In the genomic region with DNA sequence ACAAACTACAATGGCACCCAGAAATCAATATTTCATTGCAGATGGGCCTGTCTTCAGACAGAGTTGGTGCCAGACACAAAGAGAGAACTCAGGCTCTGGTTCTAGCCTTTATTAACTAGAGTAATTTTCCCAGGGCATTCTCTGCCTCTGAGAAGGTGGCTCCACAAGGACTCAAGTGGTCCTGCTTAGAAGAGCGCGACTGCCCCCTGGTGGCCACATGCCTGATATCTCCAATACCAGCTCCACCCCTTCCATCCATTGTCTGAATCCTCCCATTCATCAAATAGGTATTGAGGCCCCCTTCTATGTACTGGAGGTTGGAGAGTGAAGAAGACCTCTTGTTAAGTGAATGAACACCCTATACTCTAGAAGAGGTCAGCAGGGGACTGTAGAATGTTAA, we compare ENCODE assay signal across 9 mouse cellular contexts.
DNase-seq lines count a peak whose midpoint lies in the region; ATAC-seq and TF ChIP-seq lines count a peak whose summit lies in the region.
"Had no signal": no experiment of that assay in that cellular context is flagged by ENCODE, and none has a peak within 500 bp of the region (broad histone marks: within the 10 kb centered on the region; RNA-seq: fewer than 3 reads in every experiment).

No protein-coding gene starts in this region.

- H3K4me3 ChIP-seq in embryonic facial prominence, embryonic 11.5 days (ENCODE audit: low read depth, low read length): no peak overlapping the region
- H3K4me3 ChIP-seq in heart, postnatal 0 days (ENCODE audit: low read depth, low read length): no peak overlapping the region
- no peak overlapping the region for H3K4me3 ChIP-seq in liver, embryonic 14.5 days (ENCODE audit: insufficient read depth in 1 of 2, low read depth in 2 of 2, low read length in 2 of 2)
- no peak overlapping the region for H3K4me3 ChIP-seq in neural tube, embryonic 15.5 days (replicated peaks)
- H3K4me3 ChIP-seq: erythroblast, embryonic 14.5 days had no signal

- no peak overlapping the region for H3K27ac ChIP-seq in embryonic facial prominence, embryonic 11.5 days (replicated peaks; ENCODE audit: low read depth, low read length)
- no peak overlapping the region for H3K27ac ChIP-seq in heart, postnatal 0 days (ENCODE audit: low read depth)
- no peak overlapping the region for H3K27ac ChIP-seq in liver, embryonic 14.5 days
- no peak overlapping the region for H3K27ac ChIP-seq in neural tube, embryonic 15.5 days (replicated peaks)

- H3K27me3 ChIP-seq in embryonic facial prominence, embryonic 11.5 days (ENCODE audit: control insufficient read depth, insufficient read depth, low read length): no peaks in the 10 kb centered on the region
- H3K27me3 ChIP-seq in heart, postnatal 0 days (ENCODE audit: control insufficient read depth, insufficient read depth, low read length): no peaks in the 10 kb centered on the region
- H3K27me3 ChIP-seq in liver, embryonic 14.5 days (ENCODE audit: control insufficient read depth, insufficient read depth, low read length): no peaks in the 10 kb centered on the region
- no peaks in the 10 kb centered on the region for H3K27me3 ChIP-seq in neural tube, embryonic 15.5 days (replicated peaks)

- no peaks in the 10 kb centered on the region for H3K9me3 ChIP-seq in embryonic facial prominence, embryonic 11.5 days (replicated peaks; ENCODE audit: control insufficient read depth, low read length)
- no peaks in the 10 kb centered on the region for H3K9me3 ChIP-seq in heart, postnatal 0 days (replicated peaks; ENCODE audit: control insufficient read depth, low read length)
- H3K9me3 ChIP-seq in liver, embryonic 14.5 days (ENCODE audit: control insufficient read depth, low read length): no peaks in the 10 kb centered on the region
- no peaks in the 10 kb centered on the region for H3K9me3 ChIP-seq in neural tube, embryonic 15.5 days (replicated peaks)

- DNase-seq in CD4-positive helper T cell, adult 2 months (ENCODE audit: low read depth, low spot score): peak; percentile 48
- DNase-seq in adrenal gland, postnatal 25 days: peak; percentile 89
- peak; percentile 89 for DNase-seq in embryonic facial prominence, embryonic 11.5 days (ENCODE audit: low spot score)
- DNase-seq in heart, postnatal 0 days (ENCODE audit: low spot score): peak; percentile 66
- DNase-seq in kidney, postnatal 25 days: peak; percentile 68 to 84
- DNase-seq in liver, embryonic 14.5 days (ENCODE audit: low read depth in 3 of 3, low spot score in 3 of 3): peak; percentile 12 to 27 (median 22)
- DNase-seq in thymus, adult 18-20 months: peak; percentile 5 to 13

- peak; percentile 70 for ATAC-seq in embryonic facial prominence, embryonic 11.5 days (replicated peaks; ENCODE audit: insufficient number of reproducible peaks, low FRiP score, low TSS enrichment, low read depth)
- ATAC-seq in heart, postnatal 0 days (ENCODE audit: insufficient read depth, low read depth): peak; percentile 39; the same call in 1 of the 2 replicates
- ATAC-seq in liver, embryonic 14.5 days (ENCODE audit: insufficient read depth): no peak
- ATAC-seq in neural tube, embryonic 15.5 days (ENCODE audit: low FRiP score): peak; percentile 74

- TF ChIP-seq EP300 in heart, postnatal 0 days (IDR thresholded peaks at IDR 0.05; ENCODE audit: low read depth): no peak
- TF ChIP-seq EP300 in liver, embryonic 14.5 days (IDR thresholded peaks at IDR 0.05; ENCODE audit: low read depth): no peak

- WGBS in embryonic facial prominence, embryonic 11.5 days: 2% methylated on average over 2 of the region's 2 CpGs
- WGBS in heart, postnatal 0 days: 0% methylated on average over 2 of the region's 2 CpGs
- WGBS in liver, embryonic 14.5 days (ENCODE audit: insufficient replicate concordance): 0% methylated on average over 2 of the region's 2 CpGs
- 2% methylated on average over 2 of the region's 2 CpGs for WGBS in neural tube, embryonic 15.5 days

- H3K9ac ChIP-seq in embryonic facial prominence, embryonic 11.5 days (replicated peaks; ENCODE audit: low read length): no peak overlapping the region
- H3K9ac ChIP-seq in heart, postnatal 0 days (replicated peaks; ENCODE audit: low read depth, low read length): no peak overlapping the region
- H3K9ac ChIP-seq in liver, embryonic 14.5 days (replicated peaks): no peak overlapping the region
- no peak overlapping the region for H3K9ac ChIP-seq in neural tube, embryonic 15.5 days (replicated peaks)

- no peaks in the 10 kb centered on the region for H3K36me3 ChIP-seq in embryonic facial prominence, embryonic 11.5 days (replicated peaks; ENCODE audit: control insufficient read depth, insufficient read depth, low read depth, low read length)
- no peaks in the 10 kb centered on the region for H3K36me3 ChIP-seq in heart, postnatal 0 days (replicated peaks; ENCODE audit: control insufficient read depth, insufficient read depth, low read length)
- no peaks in the 10 kb centered on the region for H3K36me3 ChIP-seq in liver, embryonic 14.5 days (replicated peaks; ENCODE audit: control insufficient read depth, insufficient read depth, low read depth)
- no peaks in the 10 kb centered on the region for H3K36me3 ChIP-seq in neural tube, embryonic 15.5 days

- no peaks in the 10 kb centered on the region for H3K4me1 ChIP-seq in embryonic facial prominence, embryonic 11.5 days (ENCODE audit: control insufficient read depth, insufficient read depth, low read length)
- H3K4me1 ChIP-seq in heart, postnatal 0 days (ENCODE audit: control insufficient read depth, insufficient read depth): no peaks in the 10 kb centered on the region
- H3K4me1 ChIP-seq in liver, embryonic 14.5 days (replicated peaks; ENCODE audit: control insufficient read depth in 2 of 2, insufficient read depth in 2 of 2, low read length in 1 of 2): no peaks in the 10 kb centered on the region
- H3K4me1 ChIP-seq in neural tube, embryonic 15.5 days: no peaks in the 10 kb centered on the region

- TF ChIP-seq CTCF in heart, postnatal 0 days (IDR thresholded peaks at IDR 0.05; ENCODE audit: low read depth): peak; percentile 74
- TF ChIP-seq CTCF in liver, embryonic 14.5 days (IDR thresholded peaks at IDR 0.05; ENCODE audit: low read depth): peak; percentile 82

- no peak overlapping the region for H3K4me2 ChIP-seq in embryonic facial prominence, embryonic 11.5 days (ENCODE audit: low read depth, low read length)
- no peak overlapping the region for H3K4me2 ChIP-seq in heart, postnatal 0 days (ENCODE audit: low read depth, low read length)
- H3K4me2 ChIP-seq in liver, embryonic 14.5 days (ENCODE audit: low read depth): no peak overlapping the region
- H3K4me2 ChIP-seq in neural tube, embryonic 15.5 days: no peak overlapping the region

Comparison
In these comparisons a context has a peak if more than half of its experiments do, and no peak if none do; other contexts are left out.
1. DNase-seq: peak in every context shown above with its lines; median percentile 89 in adrenal gland, postnatal 25 days; 89 in embryonic facial prominence, embryonic 11.5 days; 76 in kidney, postnatal 25 days; 66 in heart, postnatal 0 days; 48 in CD4-positive helper T cell, adult 2 months; 22 in liver, embryonic 14.5 days; 9 in thymus, adult 18-20 months.